Mouse (Mus musculus) MN1 (cell line): ENCODE measurements around the gene Hbb-bs.
A peak's percentile ranks its signal among the peaks of the same experiment; 100 is the strongest.
"Not testable (repeated sequence)": the region's sequence is repeated elsewhere in the genome, so short reads cannot be mapped to it uniquely, and the experiment has no call there.

Experiments
- DNase-seq: peaks from one replicate; pipeline ENCODE4 v3.0.0-alpha.2; 2016; ENCODE audit warnings: low spot score

The Hbb-bs gene

DNA sequence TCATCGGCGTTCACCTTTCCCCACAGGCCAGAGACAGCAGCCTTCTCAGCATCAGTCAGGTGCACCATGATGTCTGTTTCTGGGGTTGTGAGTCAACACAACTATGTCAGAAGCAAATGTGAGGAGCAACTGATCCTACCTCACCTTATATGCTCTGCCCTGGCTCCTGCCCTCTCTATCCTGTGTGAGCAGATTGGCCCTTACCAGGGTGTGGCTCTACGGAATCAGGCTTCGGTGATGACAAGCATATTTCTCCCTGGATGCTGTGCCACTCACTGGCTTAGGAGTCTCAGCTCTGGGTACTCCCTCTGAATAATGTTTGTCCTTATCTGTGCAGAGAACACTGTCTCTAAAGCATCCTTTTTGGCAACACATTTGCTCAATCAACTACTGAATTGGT, at the start of gene Hbb-bs:
TSS of gene Hbb-bs (minus strand) at position 289 of the 400 bp plus-strand sequence.
- no peak for DNase-seq

DNA sequence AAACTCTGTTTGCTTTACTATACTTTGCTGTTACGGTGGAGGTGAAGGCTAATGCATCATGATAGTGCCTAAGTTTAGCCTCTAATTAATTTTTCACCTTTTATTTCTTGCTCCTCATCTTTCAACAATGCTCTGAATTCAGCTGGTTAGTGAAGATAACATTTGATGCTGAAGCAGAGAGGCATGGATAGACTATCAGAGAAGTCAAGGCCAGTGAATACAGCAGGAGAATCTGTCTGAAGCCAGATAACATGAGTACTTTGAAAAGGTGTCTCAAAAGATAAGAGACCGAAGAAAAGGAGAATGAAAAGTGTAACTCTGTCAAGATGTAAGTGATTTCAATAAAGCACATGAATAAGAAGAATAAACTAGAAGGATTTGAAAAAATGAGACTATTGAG, 49.2 kb upstream of the Hbb-bs start:
- DNase-seq = no peak

DNA sequence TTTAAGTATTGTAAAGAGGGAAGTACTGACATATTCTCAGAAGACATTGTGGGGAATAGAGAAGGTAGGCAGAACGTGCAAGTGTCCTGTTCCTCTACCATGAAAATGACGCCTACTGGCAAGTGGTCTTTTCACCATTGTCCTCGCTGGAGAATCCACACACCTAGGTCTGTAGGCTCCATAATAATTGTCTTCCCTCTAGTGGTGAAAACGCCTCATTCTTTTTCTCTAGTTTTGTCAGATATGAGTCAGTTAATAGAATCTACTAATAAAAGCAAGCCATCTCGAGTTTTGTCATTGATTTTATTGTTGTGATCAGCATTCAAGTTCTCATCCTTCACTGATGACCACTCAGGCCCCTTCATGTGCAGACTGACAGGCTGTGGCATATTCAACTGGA, 46.6 kb upstream of the Hbb-bs start:
- DNase-seq = no peak

DNA sequence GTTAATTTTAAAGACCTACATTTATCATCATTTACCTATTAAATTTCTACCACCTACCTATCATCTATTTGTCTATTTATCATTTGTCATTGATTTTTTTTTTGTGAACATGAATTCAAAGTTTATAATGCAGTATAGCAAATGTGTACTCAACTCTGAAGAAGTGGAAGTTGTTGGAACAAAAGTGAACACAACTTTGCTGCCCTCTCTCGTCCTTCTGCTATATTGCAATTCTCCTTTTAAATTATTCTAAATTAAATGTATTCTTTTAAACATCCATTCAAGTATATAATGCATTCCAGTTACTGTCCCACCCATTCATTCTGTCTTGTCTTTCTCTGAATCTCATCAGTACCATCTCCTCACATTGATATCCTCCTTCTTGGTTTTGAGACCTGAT, 45.2 kb upstream of the Hbb-bs start:
- no peak for DNase-seq

DNA sequence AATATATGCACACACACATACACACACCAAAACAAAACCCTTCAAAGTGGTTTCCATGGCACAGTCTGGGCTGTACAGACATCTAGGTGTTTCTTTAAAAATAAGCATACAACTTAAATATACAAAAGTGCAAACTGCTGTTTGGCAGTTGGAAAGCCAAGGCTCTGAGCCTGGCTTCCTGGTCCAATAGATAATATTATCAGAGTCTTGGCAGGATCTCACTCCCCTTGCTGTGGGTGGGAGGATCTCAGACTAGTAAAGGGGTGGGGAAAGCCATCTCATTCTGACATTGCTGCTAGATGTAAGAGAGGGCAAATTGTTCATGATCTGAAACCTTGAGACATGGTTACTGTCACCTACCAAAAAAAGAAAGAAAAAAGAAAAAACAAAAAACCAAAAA, 42.8 kb upstream of the Hbb-bs start:
- no peak for DNase-seq

DNA sequence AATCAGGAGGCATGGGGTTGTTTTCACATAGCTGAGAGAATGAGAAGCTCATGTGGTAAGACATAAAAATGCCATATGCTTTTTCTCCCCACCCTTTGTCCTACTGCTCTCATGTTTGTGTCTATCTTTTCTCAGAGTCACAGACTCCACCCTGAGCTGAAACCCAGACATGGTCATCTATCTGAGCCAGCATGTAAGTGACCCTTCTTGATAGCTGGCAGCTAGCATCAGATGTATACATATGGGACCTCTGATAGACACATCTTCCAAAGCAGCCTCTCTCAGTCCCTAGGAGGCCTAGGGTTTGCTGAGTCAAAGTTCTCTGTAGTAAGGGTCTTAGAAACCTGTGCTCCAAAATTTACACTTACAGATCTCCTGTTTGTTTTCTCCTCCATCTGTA, 37.8 kb upstream of the Hbb-bs start:
- DNase-seq = no peak

DNA sequence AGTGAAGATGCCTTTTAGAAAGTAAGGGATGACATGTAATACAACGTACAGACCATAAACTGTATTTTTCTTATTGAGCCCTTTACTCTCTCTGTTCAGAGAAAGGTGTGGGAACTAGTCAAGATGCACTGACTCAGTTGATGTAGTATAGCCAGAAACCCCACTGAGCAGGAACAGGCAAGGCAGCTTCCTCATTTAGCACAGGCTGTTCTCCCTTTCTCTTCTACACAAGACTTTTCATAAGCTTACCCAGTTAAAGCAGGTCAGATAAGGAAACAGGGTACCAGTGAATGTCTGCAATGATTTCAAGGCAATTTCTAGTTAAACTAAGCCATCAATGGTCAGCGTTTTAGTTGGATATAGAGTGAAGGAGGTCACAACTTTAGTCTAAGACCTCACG, 33.6 kb upstream of the Hbb-bs start:
- DNase-seq = no peak

DNA sequence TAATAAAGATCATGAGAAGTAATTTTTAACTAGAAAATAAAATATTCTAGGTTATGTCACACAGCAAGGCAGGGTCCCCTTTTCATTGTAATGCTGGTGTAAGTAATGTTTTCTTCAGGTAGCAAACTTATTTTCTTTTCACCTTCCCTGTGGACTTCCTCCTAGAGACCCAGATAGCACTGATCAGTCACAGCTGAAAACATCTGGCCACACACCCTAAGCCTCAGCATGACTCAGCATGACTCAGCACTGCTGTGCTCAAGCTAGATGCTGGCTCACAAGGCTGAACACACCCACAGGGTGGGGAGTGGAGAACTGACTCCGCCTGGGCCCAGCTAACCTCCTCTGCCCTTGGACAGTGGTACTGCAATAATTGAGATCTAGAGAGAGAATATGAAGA, 33.0 kb upstream of the Hbb-bs start:
- DNase-seq = peak; percentile 46

DNA sequence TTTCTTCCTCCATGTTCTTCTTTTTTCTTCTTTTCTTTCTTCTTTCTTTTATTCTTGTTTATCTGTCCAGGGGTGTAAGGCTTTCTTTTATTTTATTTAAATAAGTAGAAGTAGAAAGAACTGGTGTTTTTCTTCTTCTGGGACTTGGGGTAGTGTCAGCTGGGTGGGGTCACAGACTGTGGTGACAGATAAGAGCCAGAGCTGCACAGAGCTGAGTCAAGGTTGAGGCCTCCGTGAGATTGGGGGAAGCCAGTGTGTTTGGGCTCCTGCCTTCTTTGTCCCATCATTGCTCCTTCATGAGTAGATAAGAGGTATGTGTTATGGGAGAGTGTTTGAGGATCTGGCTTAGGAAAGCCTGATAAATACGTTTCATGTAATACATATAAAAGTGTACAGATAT, 31.2 kb upstream of the Hbb-bs start:
- no peak for DNase-seq

DNA sequence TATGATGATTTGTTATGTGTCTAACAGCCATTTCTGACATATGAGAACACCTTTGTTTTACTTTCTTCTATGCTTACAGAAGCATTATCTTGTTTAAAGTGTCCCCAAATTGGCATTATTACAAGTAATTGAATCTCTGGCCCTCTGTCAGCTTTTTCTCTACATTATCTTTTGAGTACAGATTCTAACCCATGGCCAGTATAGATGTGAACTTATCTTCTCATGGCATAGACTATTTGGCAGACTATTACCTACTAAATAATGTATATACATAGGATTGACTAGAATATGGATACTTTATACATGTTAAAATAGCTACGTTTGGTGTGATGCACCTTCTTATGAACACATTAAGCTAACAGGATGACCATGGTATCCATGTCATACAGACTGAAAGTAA, 26.8 kb upstream of the Hbb-bs start:
- DNase-seq = no peak

DNA sequence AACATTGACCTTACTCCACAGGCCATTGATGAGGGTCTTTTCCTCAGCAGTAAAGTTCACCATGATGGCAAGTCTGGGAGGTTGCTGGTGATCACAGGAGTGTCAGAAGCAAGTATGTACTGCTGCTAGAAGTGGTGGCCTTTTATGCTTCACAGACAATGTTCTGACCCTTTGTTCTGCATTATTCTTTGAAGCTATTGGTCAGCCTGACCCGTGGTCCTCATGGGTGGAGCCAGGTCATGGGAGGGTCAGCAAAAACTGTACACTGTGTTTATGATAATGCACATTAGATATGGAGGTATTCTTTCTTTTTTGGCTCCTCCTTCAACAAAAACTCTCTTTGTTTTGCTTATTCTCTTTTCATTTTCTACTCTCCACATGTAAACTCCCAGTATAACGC, 25.2 kb upstream of the Hbb-bs start, which contains the start of gene Hbb-y:
TSS of gene Hbb-y (minus strand) at position 127 of the 400 bp plus-strand sequence.
- no peak for DNase-seq

DNA sequence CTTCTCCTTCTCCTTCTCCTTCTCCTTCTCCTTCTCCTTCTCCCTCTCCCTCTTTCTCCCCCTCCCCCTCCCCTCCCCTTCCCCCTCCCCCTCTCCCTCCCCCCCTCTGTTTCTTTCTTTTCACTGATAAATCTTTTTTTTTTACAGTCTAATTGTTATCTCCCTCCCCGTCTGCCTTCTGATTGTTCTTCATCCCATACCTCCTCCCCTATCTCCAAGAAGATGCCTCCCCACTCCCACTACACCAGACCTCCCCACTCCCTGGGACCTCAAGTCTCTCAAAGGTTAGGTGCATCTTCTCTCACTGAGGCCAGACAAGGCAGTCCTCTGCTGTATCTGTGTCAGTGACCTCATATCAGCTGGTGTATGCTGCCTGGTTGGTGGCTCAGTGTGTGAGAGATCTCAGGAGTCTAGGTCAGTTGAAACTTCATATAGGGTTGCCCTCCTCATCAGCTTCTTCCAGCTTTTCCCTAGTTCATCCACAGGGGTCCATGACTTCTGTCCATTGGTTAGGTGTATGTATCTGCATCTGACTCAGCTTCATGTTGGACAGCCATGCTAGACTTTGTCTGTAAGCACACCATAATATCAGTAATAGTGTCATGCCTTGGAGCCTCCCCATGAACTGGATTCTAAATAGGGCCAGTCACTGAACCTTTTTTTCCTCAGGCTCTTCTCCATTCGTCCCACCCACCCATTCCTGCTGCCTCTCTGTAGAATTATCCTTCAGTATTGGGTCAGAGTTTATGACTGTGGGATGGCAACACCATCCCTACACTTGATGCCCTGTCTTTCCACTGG, 16.8 kb upstream of the Hbb-bs start:
- no peak for DNase-seq

DNA sequence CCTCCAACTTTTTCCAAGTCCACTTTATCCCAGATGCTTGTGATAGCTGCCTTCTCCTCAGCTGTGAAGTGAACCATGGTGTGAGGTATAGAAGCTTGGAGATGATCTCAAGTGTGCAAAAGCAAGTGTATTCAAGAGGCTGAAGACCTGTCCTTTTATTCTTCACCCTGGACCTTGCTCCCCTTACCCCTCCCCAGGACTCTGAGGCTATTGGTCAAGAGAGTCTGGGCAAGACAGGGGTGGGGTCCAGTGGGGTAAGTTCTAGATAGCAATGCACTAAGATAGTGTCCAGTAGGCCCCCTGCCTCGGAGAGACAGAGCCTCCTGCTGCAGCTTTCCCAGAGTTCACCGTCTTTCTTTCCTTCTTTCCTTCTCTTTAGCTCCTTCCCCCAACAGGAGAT, 15.1 kb upstream of the Hbb-bs start, which contains the start of gene Hbb-bh1:
TSS of gene Hbb-bh1 (minus strand) at position 131 of the 400 bp plus-strand sequence.
- no peak for DNase-seq

DNA sequence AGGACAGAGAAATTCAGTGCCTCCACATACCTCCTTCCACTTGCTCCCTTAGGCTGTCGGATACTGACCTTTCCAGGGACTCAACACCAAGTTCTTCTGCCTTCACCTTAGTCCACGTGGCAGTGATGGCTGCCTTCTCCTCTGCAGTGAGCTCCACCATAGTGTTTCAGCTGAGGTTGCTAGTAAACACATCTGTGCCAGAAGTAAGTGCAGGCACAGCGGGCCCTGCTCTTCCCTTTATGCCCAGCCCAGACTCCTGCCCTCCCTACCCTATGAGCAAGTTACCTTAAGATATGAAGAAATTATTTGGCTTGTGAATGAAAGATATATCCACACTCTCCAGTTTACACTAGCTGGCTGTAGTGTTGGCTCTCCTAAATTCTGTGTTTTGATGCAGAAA, 12.4 kb upstream of the Hbb-bs start, which contains the start of gene Hbb-bh2:
TSS of gene Hbb-bh2 (minus strand) at position 253 of the 400 bp plus-strand sequence.
- no peak for DNase-seq

DNA sequence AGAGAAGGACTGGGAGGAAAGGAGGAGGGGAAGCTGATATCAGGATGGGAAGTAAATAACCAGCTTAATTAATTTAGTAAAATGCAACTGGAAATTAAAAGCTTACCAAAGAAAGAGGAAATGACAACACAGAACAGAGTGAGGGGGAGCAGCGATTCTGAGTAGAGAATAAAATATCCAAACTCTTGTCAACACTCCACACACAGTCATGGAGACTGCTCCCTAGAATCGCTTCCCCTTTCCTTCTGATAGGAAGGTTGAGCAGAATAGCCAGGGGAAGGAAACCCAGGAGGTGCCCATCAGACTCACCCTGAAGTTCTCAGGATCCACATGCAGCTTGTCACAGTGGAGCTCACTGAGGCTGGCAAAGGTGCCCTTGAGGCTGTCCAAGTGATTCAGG, 757 bp downstream of the Hbb-bs start:
- not testable (repeated sequence) for DNase-seq

DNA sequence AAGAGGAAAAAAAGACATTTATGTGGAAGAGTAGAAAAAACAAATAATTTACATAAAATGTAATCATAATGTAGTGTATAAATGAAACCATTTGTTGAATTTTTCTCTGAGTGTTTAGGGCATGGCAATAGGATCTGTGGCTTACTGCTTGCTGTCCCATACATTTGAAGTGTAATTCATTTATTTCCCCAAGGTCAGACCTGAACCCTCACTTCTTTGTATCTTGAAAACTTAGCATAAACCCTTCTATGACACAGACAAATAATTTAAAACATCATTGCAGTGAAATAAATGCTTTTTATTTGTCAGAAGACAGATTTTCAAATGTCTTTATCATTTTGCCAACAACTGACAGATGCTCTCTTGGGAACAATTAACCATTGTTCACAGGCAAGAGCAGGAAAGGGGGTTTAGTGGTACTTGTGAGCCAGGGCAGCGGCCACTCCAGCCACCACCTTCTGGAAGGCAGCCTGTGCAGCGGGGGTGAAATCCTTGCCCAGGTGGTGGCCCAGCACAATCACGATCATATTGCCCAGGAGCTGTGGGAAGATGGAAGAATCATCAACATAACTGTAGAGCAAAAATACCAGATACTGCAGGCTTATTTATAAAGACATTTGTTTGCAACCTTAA, 1.5 kb downstream of the Hbb-bs start:
- DNase-seq = no peak

DNA sequence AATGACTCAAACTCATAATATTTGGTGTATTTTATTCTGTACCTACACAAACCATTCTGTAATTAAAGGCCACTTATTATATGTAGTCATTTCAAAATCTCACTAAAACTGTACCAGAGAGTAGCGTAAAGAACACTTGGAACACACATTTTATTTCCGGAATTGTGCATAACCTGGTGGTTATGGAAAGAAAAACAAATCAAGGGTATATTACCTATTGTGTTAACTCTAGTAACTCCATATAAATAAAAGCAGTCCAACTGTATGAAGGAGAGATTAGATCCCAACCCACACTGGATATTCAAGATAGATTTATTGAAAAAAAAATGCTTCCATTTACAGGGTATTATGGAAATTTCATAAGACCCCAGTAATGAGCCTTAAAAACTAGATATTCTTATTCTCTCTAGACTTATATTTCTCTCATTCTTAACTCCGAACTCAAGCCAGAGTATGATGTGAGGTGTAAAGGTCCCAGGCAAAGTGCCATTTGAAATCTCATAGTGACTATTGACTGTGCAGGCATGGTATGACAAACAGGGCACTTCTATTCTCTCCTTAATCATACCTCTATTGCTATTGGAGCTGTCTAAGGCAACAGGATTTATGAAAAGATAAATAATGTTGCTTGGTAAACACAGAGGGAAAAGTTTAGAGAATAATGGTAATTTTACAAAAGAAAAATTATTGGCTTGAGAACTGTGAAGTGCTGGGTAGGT, 2.2 kb downstream of the Hbb-bs start:
- no peak for DNase-seq

DNA sequence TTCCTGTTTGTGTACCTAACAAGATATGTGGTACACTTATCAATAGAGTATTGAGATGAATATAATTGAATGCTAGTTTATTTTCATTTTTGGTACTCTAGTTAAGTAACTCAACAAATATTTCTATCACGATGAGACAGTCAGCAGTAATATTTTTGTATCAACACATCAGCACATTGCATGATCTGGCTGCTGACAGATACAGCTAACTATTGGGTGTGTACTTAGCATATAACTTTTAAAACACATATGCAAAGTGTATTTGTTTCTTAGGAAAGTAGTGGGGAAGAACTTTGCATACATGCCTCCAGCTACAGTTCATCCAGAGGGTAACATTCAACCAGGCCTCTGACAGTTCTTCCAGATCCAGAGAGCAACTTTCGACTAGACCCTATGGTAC, 3.3 kb downstream of the Hbb-bs start:
- DNase-seq = no peak

DNA sequence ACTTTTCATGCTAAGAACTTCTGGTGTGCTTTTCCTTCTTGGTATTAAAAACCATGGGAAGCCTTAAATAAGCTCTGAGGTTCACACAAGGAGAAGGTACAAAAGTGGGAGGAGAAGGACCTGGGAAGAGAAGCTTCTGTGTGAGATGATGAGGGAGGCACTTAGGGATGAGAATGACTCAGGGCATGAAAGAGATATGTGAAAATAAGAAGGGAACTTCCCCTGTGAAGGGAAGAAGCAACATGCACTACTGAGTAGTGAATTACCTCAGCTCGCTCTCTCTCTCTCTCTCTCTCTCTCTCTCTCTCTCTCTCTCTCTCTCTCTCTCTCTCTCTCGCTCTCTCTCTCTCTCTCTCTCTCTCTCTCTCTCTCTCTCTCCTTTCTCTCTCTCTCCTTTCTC, 12.8 kb downstream of the Hbb-bs start:
- not testable (repeated sequence) for DNase-seq

DNA sequence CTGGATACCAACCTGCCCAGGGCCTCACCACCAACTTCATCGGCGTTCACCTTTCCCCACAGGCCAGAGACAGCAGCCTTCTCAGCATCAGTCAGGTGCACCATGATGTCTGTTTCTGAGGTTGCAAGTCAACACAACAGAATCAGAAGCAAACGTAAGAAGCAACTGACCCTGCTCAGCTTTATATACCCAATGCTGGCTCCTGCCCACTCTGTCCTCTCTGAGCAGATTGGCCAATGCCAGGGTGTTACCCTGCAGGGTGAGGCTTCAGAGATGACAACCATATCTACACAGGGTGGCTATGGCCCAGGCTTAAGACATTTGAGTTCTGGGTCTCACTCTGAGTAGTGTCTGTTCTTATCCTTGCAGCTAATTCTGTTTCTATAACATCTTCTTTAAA, 14.1 kb downstream of the Hbb-bs start, which contains the start of gene Hbb-bt:
TSS of gene Hbb-bt (minus strand) at position 231 of the 400 bp plus-strand sequence.
- DNase-seq = no peak

DNA sequence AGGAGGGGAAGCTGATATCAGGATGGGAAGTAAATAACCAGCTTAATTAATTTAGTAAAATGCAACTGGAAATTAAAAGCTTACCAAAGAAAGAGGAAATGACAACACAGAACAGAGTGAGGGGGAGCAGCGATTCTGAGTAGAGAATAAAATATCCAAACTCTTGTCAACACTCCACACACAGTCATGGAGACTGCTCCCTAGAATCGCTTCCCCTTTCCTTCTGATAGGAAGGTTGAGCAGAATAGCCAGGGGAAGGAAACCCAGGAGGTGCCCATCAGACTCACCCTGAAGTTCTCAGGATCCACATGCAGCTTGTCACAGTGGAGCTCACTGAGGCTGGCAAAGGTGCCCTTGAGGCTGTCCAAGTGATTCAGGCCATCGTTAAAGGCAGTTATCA, 14.7 kb downstream of the Hbb-bs start:
- DNase-seq = not testable (repeated sequence)

DNA sequence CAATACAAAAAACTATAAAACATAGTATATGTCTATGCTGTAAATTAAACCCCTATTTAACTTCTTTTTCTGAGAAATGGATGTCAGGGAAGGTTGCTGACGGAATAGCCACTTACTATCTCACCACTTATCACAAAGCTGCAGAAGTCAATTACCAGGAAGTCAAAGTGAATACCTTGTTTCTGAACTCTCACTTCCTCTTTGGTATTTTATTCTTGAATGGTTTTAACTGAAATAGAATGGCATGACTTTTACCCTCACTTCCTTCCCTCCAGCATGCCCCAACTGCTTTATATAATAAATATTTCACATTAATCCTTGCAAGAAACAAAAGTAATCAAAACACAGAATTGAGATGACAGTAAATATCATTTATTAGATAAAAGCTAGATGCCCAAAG, 15.7 kb downstream of the Hbb-bs start:
- DNase-seq = no peak
